Mouse (Mus musculus) lung, embryonic 16.5 days (tissue): ENCODE results near the gene Tcf7l1. TPM values are rescaled to one million over a fixed set of nuclear protein-coding genes. Genes with fewer than 3 reads are reported as not detected.

Experiments
- ATAC-seq: fragments of 200-750 bp; cut with Nextera tagmentation; 2 replicates; pipeline ENCODE4 v1.8.0; 2017; ENCODE audit warnings: low read depth, mild to moderate bottlenecking, moderate library complexity
- H3K27ac ChIP-seq: fragments of 300-500 bp; sonication (generic); 2 replicates; pipeline ENCODE4 v1.5.1; 2014; ENCODE audit warnings: mild to moderate bottlenecking, control low read depth, low read length
- H3K27me3 ChIP-seq: fragments of 300-500 bp; sonication (generic); 2 replicates; pipeline ENCODE4 v1.6.1; 2014; ENCODE audit warnings: low read depth, low read length, mixed read lengths; ENCODE audit not compliant: control insufficient read depth, insufficient read depth
- H3K36me3 ChIP-seq: fragments of 300-500 bp; sonication (generic); 2 replicates; pipeline ENCODE4 v1.6.1; 2014; ENCODE audit warnings: low read length; ENCODE audit not compliant: control insufficient read depth, insufficient read depth
- H3K4me1 ChIP-seq: fragments of 300-500 bp; sonication (generic); replicated peaks from 2 replicates; pipeline ENCODE4 v1.6.1; 2014; ENCODE audit warnings: low read length, mixed read lengths; ENCODE audit not compliant: control insufficient read depth, insufficient read depth
- H3K4me2 ChIP-seq: fragments of 300-500 bp; sonication (generic); 2 replicates; pipeline ENCODE4 v1.6.1; 2014; ENCODE audit warnings: low read depth, low read length, control low read depth
- H3K4me3 ChIP-seq: fragments of 300-500 bp; sonication (generic); 2 replicates; pipeline ENCODE4 v1.5.1; 2014; ENCODE audit warnings: mild to moderate bottlenecking, low read length, control low read depth
- H3K9ac ChIP-seq: fragments of 300-500 bp; sonication (generic); 2 replicates; pipeline ENCODE4 v1.6.1; 2014; ENCODE audit warnings: low read length, control low read depth
- H3K9me3 ChIP-seq: fragments of 300-500 bp; sonication (generic); 2 replicates; pipeline ENCODE4 v1.6.1; 2016; ENCODE audit warnings: low read length; ENCODE audit not compliant: control insufficient read depth
- WGBS: fragments of 180-500 bp; shearing (Covaris S2); extraction: QIAGEN DNeasy Blood & Tissue Kit; methylation state at CpG from one replicate; pipeline ENCODE4 v1.1.7; 2014; 5-methylcytosine and 5-hydroxymethylcytosine counted together
- polyA plus RNA-seq: library from polyadenylated mRNA; unstranded; fragments of >200 nt; fragmentation: Nextera tagmentation; extraction: Ambion mirVana; gene quantifications from 2 replicates; pipeline ENCODE4 v1.2.1, GENCODE M21; 2015

The Tcf7l1 gene
- polyA plus RNA-seq, 1 experiment from 2014 or later = 31.9 TPM

DNA sequence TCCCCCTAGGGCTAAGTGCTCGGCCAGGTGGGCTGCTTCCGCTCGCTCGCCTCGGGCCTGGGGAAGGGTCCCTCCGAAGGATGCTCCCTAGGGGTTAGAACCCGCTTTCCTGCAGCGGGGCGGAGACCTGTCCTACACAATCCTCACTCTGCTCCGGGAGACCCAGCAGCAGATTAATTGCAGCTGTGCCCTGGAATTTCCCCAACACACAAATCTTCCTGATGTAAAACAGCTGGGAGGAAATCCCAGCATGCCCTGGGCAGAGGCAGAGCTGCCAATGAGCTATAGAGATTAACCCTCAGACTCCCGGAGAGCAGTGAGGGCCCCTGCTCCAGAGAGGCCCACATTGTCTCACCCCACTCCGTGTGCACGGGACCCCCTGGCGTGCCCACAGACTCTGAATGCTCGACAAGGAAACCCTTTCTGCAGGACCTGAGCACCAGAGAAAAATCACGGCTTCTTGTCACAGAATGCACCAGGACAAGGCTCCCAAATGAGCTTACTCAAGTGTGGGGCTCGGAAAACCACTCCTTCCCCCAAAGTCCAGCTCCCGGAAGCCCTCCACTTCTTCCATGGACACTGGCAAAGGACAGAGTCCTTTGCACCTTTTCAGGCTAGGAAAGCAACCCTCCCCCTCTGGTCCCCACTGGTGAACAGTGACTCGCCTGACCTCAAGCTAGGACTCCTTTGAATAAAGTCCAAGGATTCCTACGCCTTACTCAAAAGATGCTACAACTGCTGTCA lies 133.6 kb downstream of the Tcf7l1 start:
- H3K36me3 ChIP-seq = no peaks in the 10 kb centered on the region
- WGBS = 17% methylated on average over 20 of the region's 20 CpGs
- H3K4me1 ChIP-seq = peaks cover 51% of the 10 kb centered on the region
- H3K4me3 ChIP-seq = peak overlapping the region; percentile 33
- no peaks in the 10 kb centered on the region for H3K9me3 ChIP-seq
- H3K4me2 ChIP-seq = peak overlapping the region; percentile 54
- H3K9ac ChIP-seq = peak overlapping the region; percentile 53
- peak overlapping the region; percentile 92 for H3K27ac ChIP-seq
- peak; percentile 84 for ATAC-seq
- H3K27me3 ChIP-seq = no peaks in the 10 kb centered on the region

DNA sequence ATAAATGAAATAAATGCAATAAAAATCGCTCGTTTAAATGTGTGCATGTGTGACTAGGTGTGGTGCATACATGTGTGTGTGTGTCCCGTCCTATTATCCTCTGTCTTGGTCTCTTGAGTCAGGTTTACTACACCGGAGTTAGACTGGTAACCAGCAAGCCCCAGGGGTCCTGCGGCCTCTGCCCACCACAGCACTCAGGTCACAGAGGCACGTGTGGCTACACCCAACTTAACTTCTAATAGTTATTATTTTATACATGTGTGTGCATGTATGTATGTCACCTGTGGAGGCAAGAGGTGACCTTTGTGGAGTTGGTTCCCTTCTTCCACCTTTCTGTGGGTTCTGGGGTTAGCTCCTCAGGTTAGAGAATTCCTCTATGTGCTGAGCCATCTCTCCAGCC lies 134.7 kb downstream of the Tcf7l1 start:
- no peaks in the 10 kb centered on the region for H3K9me3 ChIP-seq
- no peaks in the 10 kb centered on the region for H3K27me3 ChIP-seq
- H3K4me2 ChIP-seq = no peak overlapping the region
- peaks cover 45% of the 10 kb centered on the region for H3K4me1 ChIP-seq
- 89% methylated on average over 6 of the region's 6 CpGs for WGBS
- no peak for ATAC-seq
- no peak overlapping the region for H3K9ac ChIP-seq
- H3K27ac ChIP-seq = peak overlapping the region; percentile 91; the same call in 1 of the 2 replicates
- no peaks in the 10 kb centered on the region for H3K36me3 ChIP-seq
- no peak overlapping the region for H3K4me3 ChIP-seq

DNA sequence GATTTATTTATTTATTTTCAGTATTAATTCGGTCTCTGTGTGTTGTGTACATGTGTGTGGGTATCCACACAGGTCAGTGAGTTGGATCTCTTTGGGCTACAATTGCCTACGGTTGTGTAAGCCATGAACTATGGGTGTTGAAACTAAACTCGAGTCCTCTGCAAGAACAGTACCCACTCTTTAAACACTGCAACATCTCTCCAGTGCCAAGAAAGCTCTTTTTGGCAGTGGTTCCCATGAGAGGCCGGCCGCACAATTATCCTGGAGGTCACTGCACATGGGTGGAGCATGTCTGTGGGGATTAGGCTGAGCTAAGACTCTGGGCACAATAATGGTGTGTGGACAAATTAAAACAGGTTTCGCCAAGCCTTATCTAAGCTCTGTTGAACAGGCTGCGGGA lies 135.6 kb downstream of the Tcf7l1 start:
- Histone ChIP-seq H3K36me3 (no peaks in the 10 kb centered on the region), H3K9me3 (no peaks in the 10 kb centered on the region), H3K4me1 (peaks cover 44% of the 10 kb centered on the region), H3K4me2 (peak overlapping the region; percentile 7; the same call in 1 of the 2 replicates), H3K27me3 (no peaks in the 10 kb centered on the region), H3K4me3 (no peak overlapping the region), H3K27ac (peak overlapping the region; percentile 82), H3K9ac (no peak overlapping the region)
- ATAC-seq = peak; percentile 68
- WGBS = 26% methylated on average over 7 of the region's 7 CpGs

DNA sequence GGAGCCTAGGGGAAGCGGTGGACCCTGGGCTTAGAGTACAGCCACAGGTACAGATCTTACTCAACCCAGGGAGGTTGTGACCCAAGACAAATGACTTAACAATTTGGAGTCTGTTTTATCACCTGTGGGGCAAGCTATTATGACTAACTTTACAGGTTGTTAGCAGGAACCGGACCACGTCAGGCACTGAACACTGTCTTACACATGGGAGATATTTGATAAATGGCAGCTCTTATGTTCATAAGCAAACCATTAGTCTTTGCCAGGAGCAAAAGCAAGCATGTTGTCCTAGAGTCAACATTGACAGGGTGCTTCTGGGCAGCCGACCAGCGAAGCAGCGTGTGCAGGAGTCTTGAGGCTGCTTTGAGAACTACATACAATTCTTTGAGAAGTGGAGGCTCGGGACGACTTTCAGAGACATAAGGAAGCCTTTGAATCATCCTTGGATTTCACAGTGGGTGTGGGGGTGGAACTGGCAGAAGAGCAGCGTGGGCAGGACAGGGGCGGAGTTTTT lies 138.7 kb downstream of the Tcf7l1 start:
- Histone ChIP-seq H3K27me3 (no peaks in the 10 kb centered on the region), H3K9me3 (no peaks in the 10 kb centered on the region), H3K27ac (peak overlapping the region; percentile 61), H3K36me3 (no peaks in the 10 kb centered on the region), H3K4me2 (no peak overlapping the region), H3K9ac (peak overlapping the region; percentile 6; the same call in 1 of the 2 replicates), H3K4me1 (peaks cover 33% of the 10 kb centered on the region), H3K4me3 (no peak overlapping the region)
- ATAC-seq = peak; percentile 41
- WGBS = 36% methylated on average over 10 of the region's 10 CpGs

DNA sequence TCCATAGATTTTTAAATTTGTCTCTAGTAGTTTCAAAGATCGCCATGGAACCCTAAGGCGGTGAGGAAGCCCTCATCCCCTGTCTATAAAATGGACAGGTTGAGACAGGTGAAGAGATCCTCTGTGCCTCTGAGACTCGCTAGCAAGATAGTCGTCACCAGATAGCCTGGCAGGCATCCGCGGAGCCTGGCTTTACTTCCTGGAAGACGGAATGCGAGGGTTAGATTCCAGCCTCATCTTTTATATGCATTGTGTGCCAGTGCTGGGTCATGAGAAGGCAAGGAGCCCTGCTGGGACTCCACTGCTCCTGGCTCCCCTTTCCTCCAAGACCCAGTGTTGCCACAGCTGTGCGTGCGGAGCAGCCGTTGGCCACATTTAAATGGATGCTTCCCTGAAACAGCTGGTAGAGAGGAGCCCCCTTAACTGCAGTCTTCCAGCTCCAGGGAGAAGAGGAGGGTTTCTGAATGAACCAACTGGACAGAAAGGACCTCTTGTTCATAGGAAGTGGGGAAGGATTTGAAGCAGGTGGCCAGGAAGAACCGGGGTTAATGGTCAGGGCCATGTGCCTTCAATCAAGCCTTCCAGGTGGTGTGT lies 141.0 kb downstream of the Tcf7l1 start:
- Histone ChIP-seq H3K4me2 (no peak overlapping the region), H3K36me3 (no peaks in the 10 kb centered on the region), H3K9ac (no peak overlapping the region), H3K27me3 (no peaks in the 10 kb centered on the region), H3K27ac (no peak overlapping the region), H3K9me3 (no peaks in the 10 kb centered on the region), H3K4me3 (no peak overlapping the region), H3K4me1 (peaks cover 12% of the 10 kb centered on the region)
- 68% methylated on average over 12 of the region's 12 CpGs for WGBS
- no peak for ATAC-seq

DNA sequence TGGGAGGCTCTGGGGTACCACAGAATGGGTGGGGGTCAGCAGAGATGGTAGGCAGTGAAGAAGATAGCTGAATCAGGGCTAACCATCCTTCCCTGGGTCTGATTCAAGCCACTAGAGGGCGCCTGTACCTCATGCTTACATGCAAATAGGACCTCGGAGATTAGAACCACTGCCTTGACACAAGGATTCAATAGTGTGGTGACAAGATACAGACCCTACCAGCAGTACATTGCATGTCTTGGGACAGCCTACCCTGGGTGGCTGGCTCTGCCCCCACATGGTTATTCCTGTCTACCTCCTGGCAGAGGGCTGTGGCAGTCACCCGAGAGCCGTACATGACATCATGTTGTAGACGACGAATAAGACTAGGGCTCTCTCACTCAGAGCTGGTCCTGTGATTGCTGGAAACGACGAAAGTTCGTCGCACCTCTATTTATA lies 141.7 kb downstream of the Tcf7l1 start:
- H3K27me3 ChIP-seq = no peaks in the 10 kb centered on the region
- H3K9me3 ChIP-seq = no peaks in the 10 kb centered on the region
- H3K9ac ChIP-seq = no peak overlapping the region
- ATAC-seq = peak; percentile 41
- H3K4me1 ChIP-seq = peaks cover 12% of the 10 kb centered on the region
- no peak overlapping the region for H3K4me3 ChIP-seq
- 52% methylated on average over 10 of the region's 10 CpGs for WGBS
- no peaks in the 10 kb centered on the region for H3K36me3 ChIP-seq
- no peak overlapping the region for H3K4me2 ChIP-seq
- H3K27ac ChIP-seq = no peak overlapping the region

DNA sequence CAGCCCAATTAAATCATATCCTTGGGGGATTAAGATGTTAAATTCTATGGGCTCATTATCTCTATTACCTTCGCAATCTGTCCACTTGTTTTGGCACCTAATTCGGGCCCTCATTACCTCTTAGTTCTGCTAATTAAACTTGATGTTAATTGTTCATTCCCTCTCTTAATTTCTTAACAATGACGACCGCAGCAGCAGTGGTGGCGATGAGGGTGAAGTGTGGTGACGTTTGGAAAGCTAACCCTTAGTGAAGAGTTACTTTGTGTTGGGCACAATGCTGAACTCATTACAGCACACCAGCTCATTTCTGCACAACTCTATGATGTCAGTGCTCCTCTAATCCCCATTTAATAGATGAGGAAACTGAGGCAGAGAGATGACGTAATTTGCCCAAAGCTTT lies 143.7 kb downstream of the Tcf7l1 start:
- H3K36me3 ChIP-seq = no peaks in the 10 kb centered on the region
- no peak overlapping the region for H3K4me2 ChIP-seq
- no peaks in the 10 kb centered on the region for H3K9me3 ChIP-seq
- no peak overlapping the region for H3K4me3 ChIP-seq
- ATAC-seq = no peak
- no peaks in the 10 kb centered on the region for H3K27me3 ChIP-seq
- no peak overlapping the region for H3K9ac ChIP-seq
- no peak overlapping the region for H3K27ac ChIP-seq
- H3K4me1 ChIP-seq = peaks cover 4% of the 10 kb centered on the region; the same call in 1 of the 2 replicates
- 90% methylated on average over 7 of the region's 7 CpGs for WGBS

DNA sequence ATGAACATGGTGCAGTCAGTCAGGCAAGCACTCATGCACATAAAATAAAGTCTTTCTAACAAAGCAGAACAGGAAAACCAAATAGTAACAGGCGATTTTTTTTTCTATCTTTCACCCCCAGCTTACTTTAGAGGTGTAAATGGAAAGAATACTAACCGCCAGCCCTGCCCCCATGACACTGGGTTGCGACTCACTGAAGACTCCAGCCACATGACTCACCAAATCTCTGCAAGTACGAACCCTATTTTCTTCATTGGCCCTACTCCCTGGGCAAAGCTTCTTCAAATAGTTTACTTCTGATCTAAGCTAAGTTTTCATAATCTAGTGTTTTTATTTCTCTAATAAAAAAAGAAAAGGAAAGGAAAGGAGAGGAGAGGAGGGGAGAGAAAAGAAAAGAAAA lies 144.5 kb downstream of the Tcf7l1 start:
- Histone ChIP-seq H3K4me2 (no peak overlapping the region), H3K9me3 (no peaks in the 10 kb centered on the region), H3K4me3 (no peak overlapping the region), H3K27ac (no peak overlapping the region), H3K9ac (no peak overlapping the region), H3K27me3 (no peaks in the 10 kb centered on the region), H3K36me3 (no peaks in the 10 kb centered on the region), H3K4me1 (no peaks in the 10 kb centered on the region)
- ATAC-seq = no peak
- WGBS = 78% methylated on average over 4 of the region's 4 CpGs

DNA sequence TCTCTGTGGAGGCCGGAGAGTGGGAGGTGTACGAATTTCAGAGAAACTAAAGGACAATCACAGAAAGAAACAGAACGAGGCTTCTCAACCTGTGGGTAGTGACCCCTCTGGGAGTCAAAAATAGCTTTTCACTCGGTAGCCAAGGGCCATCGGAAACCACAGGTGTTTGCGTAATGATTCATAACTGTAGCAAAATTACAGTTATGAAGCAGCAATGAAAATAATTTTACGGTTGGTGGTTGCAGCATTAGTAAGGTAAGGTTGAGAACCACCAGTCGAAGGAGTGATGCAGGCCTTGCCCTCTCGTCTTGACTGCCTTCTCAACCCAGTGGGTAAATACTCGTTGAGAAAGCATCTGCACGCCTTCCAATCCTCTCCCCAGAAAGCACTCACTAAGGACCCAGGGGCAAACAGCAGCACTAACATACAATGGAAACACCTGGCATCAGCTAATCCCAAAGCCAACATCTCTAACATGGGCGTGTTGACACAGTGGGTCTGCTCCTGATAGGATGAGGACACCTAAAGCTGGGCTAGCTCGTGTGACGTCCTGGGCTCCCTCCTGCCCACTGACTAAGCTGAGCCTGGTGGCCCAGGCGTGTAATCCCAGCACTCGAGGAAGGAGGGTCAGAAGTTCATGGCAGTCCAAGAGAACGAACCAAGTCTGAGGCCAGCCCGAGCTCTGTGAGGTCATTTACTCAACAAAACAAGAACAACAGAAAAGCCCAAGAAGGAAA lies 147.7 kb downstream of the Tcf7l1 start:
- Histone ChIP-seq H3K4me1 (peaks cover 2% of the 10 kb centered on the region), H3K27ac (0 out of 2 replicates have a peak overlapping the region, but pooled peaks have one; percentile 35), H3K9ac (no peak overlapping the region), H3K27me3 (no peaks in the 10 kb centered on the region), H3K4me3 (no peak overlapping the region), H3K9me3 (no peaks in the 10 kb centered on the region), H3K4me2 (no peak overlapping the region), H3K36me3 (no peaks in the 10 kb centered on the region)
- 55% methylated on average over 18 of the region's 18 CpGs for WGBS
- ATAC-seq = peak; percentile 37
